Mouse (Mus musculus) liver, adult 2 months (tissue): ENCODE data around the gene Pptc7.

Experiments
- CTCF ChIP-seq: fragments of 200-500 bp; IDR thresholded peaks from 2 replicates; pipeline ENCODE4 v1.5.1; 2011; ENCODE audit warnings: low read depth, low read length, control low read depth
- POLR2A ChIP-seq: fragments of 200-500 bp; IDR thresholded peaks from 2 replicates; pipeline ENCODE4 v1.6.1; 2011; ENCODE audit warnings: low read length, control low read depth; ENCODE audit not compliant: insufficient read depth; ENCODE audit errors: extremely low read depth

DNA sequence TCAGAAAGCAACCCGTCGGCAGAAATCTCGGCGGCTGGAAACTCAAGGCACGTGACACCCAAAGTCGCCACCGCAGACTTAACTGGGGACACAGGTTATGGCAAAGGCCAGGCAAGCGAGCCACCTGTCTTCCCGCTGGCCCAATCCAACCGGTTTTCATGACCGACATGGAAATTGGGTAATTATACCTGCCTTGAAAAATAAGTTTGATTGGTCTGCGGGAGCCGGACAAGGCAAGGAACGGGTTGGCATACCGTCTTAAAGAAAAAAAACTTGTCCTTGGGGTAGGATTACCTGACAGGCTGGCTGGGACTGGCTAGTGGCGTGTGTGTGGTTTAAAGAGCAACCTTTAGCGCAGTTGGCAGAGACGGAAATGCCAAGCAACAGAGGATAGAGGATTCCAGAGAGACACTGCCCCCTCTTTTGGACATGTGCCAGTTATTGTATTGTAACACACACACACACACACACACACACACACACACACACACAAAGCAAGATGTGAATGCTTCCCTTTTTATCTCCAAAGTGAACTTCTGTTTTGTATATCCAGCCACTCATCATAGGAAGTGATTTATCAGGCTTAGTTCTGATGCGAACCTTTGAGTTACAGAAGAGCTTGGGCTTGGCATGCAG, 3.2 kb upstream of the Pptc7 start:
- no peak for TF ChIP-seq CTCF
- TF ChIP-seq POLR2A, result no peak
